Mouse (Mus musculus) layer of hippocampus, adult 8-10 months (tissue): ENCODE data around the gene Olfr1245. TPM values are rescaled to one million over a fixed set of nuclear protein-coding genes. Genes with fewer than 3 reads are reported as not detected.
"Not testable (repeated sequence)": the region's sequence is repeated elsewhere in the genome, so short reads cannot be mapped to it uniquely, and the experiment has no call there.

Experiments
- DNase-seq, 2 experiments: peaks; one replicate each; pipeline ENCODE4 v3.0.0; 2022; ENCODE audit warnings: low spot score in 2 of 2
- total RNA-seq, 4 experiments: library from RNA; stranded (reverse); gene quantifications; 2 replicates each; pipeline ENCODE4 v1.2.4; 2022

Olfr1245 gene
- not detected for total RNA-seq

- no peak for DNase-seq
Measured at GRCm38 (mm10) chr2:89578347-89578746, at the start of gene Olfr1245. Gene Olfr1245 (minus strand): TSS chr2:89578447.

GRCm38 (mm10) chr2:89618145-89618544 lies 39.9 kb upstream of the Olfr1245 start, which contains the start of gene Olfr1248:
Gene Olfr1248 (minus strand): TSS chr2:89618245.
- not testable (repeated sequence) for DNase-seq

GRCm38 (mm10) chr2:89614030-89614429 lies 35.8 kb upstream of the Olfr1245 start, which contains the start of gene Olfr1247:
Gene Olfr1247 (minus strand): TSS chr2:89614130.
- DNase-seq: no peak

GRCm38 (mm10) chr2:89593057-89593456 lies 14.8 kb upstream of the Olfr1245 start, which contains the start of gene Olfr1246:
Gene Olfr1246 (minus strand): TSS chr2:89593157.
- no peak for DNase-seq

- not testable (repeated sequence) for DNase-seq
Measured at GRCm38 (mm10) chr2:89562706-89563105, 15.5 kb downstream of the Olfr1245 start.

- DNase-seq: no peak
Measured at GRCm38 (mm10) chr2:89544516-89544915, 33.7 kb downstream of the Olfr1245 start.

GRCm38 (mm10) chr2:89539923-89540322 lies 38.3 kb downstream of the Olfr1245 start:
- DNase-seq: no peak

GRCm38 (mm10) chr2:89531387-89531786 lies 46.9 kb downstream of the Olfr1245 start, which contains the start of gene Olfr1243:
Gene Olfr1243 (minus strand): TSS chr2:89531487.
- DNase-seq: no peak

Other genes with a start within 250 kb of the Olfr1245 start
- gene Olfr1232, start 248.8 kb downstream of the Olfr1245 start, total RNA-seq: not detected
- gene Olfr1233, start 236.0 kb downstream of the Olfr1245 start, total RNA-seq: not detected
- not detected for gene Olfr1234, start 213.6 kb downstream of the Olfr1245 start, total RNA-seq
- gene Olfr1238, start 168.8 kb downstream of the Olfr1245 start, total RNA-seq: not detected
- gene Olfr1239, start 158.0 kb downstream of the Olfr1245 start, total RNA-seq: not detected
- gene Olfr1240, start 135.4 kb downstream of the Olfr1245 start, total RNA-seq: not detected
- gene Olfr1241, start 91.3 kb downstream of the Olfr1245 start, total RNA-seq: not detected
- gene Olfr1242, start 80.1 kb downstream of the Olfr1245 start, total RNA-seq: not detected
- gene Olfr1243, start 47.0 kb downstream of the Olfr1245 start, total RNA-seq: not detected
- gene Olfr1246, start 14.7 kb upstream of the Olfr1245 start, total RNA-seq: not detected
- under 1 TPM in 1 of 4 experiments, not detected in 3; 0.09 TPM for gene Olfr1247, start 35.7 kb upstream of the Olfr1245 start, total RNA-seq
- not detected for gene Olfr1248, start 39.8 kb upstream of the Olfr1245 start, total RNA-seq
- not detected for gene Olfr1249, start 56.5 kb upstream of the Olfr1245 start, total RNA-seq
- not detected for gene Olfr1250, start 83.0 kb upstream of the Olfr1245 start, total RNA-seq
- not detected for gene Olfr1251, start 93.5 kb upstream of the Olfr1245 start, total RNA-seq
- not detected for gene Olfr1252, start 146.6 kb upstream of the Olfr1245 start, total RNA-seq
- not detected for gene Olfr1253, start 178.6 kb upstream of the Olfr1245 start, total RNA-seq
- gene Olfr1254, start 215.2 kb upstream of the Olfr1245 start, total RNA-seq: not detected
- not detected for gene Olfr1255, start 233.6 kb upstream of the Olfr1245 start, total RNA-seq